Mouse (Mus musculus): ENCODE measurements at regions not wholly inside any gene's neighbourhood (a gene's known extent, or its start where the extent isn't known, plus 50 kb on each side); places are given as distances from the start of the nearest gene placed in this dataset.

DNA sequence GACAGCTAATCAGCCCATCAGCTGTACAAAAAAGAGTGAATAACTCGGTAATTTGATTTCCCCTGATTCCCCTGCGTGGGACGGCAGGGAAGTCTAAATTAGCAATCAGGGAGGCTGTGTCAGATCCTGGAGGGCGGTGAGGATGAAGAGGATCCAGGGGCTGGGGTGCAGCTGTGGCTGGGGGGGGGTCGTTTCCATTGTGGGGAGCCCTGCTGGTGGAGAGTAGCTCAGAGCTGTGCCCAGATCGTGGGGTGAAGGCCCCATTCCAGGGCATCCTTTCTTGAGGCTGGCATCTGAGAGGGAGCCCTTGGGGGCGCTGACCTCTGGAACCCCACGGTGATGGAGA lies 155.3 kb upstream of the Zc3h12a start:
- H3K9me3 ChIP-seq: no peaks in the 10 kb centered on the region
- DNase-seq (ENCODE audit: extremely low spot score, low spot score): no peak
- H3K4me3 ChIP-seq: peak overlapping the region; percentile 37
- H3K27me3 ChIP-seq (ENCODE audit: poor library complexity, severe bottlenecking): peaks cover 71% of the 10 kb centered on the region
- peaks cover 16% of the 10 kb centered on the region for H3K4me1 ChIP-seq
- no peak overlapping the region for H3K27ac ChIP-seq
- no peaks in the 10 kb centered on the region for H3K36me3 ChIP-seq (replicated peaks)
- 20% methylated on average over 8 of the region's 8 CpGs for WGBS

DNA sequence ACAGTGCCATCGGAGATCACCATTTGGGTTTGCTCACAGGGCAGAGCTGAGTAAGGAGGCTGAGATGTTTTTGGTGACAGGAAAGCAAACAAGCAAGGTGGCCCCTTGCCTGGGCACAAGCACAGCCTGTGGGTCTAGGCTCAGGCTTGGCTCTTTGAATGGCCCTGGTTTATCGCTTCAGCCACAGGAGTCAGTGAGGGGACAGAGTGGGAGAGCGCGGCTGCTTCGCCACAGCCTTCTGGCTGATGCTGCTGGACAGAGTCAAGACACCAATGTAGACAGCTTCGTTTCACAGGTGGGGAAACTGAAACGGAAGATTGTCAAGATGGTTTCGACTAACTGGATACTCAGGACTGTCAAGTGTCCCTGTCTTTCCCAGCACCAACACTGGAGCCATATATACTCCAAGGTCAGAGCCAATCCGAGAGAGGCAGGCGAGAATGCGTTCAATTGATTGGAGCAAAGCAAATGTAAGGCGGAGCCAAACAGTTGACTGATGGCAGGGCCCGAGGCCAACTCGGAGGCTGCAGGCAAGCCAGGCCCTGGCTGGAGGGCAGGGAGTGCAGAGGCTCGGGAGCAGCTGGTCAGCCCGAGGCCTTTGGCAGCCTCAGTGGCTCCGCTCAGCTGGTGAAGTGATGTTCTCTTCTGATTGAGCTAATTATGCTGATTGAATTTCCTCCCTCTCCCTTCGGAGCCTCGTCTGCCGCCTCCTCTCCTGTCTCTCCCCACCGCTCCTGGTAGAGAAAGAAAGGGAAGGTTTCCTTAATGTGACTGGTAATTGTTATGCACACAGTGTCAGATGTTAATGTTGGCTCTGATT lies 154.7 kb upstream of the Zc3h12a start:
- no peak overlapping the region for H3K27ac ChIP-seq

DNA sequence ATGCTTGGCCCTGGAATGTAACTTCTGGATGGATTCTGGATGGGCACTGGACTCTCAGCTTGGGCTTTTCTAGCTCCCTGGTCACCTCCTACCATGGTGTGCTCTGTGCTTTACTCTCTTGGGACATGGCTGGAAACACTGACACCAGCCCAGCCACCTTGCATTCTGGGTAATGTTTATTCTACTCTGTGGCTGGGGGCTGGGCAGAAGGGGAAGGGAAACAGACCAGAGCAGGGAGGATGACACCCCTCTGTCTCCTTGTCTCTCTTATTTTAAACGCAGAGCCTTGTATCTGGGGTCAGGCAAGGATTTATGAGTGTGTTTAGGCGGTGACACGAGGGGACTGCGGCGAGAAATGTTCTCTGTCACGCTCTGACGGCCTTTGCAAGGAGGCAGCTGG lies 151.5 kb upstream of the Zc3h12a start:
- no peak overlapping the region for H3K27ac ChIP-seq
- peaks cover 35% of the 10 kb centered on the region for H3K4me1 ChIP-seq
- DNase-seq (ENCODE audit: extremely low spot score, low spot score): no peak
- no peaks in the 10 kb centered on the region for H3K9me3 ChIP-seq
- H3K27me3 ChIP-seq (ENCODE audit: poor library complexity, severe bottlenecking): peaks cover 79% of the 10 kb centered on the region
- H3K4me3 ChIP-seq: no peak overlapping the region
- whole genome bisulfite sequencing: 74% methylated on average over 7 of the region's 7 CpGs
- H3K36me3 ChIP-seq (replicated peaks): no peaks in the 10 kb centered on the region

More for the DNA sequence above, 154.7 kb upstream of the Zc3h12a start:
- H3K4me3 ChIP-seq: peak overlapping the region; percentile 37
- H3K9me3 ChIP-seq: no peaks in the 10 kb centered on the region
- H3K4me1 ChIP-seq: peaks cover 16% of the 10 kb centered on the region
- H3K27me3 ChIP-seq (ENCODE audit: poor library complexity, severe bottlenecking): peaks cover 73% of the 10 kb centered on the region
- peak; percentile 73 for DNase-seq (ENCODE audit: extremely low spot score, low spot score)
- no peaks in the 10 kb centered on the region for H3K36me3 ChIP-seq (replicated peaks)
- WGBS: 13% methylated on average over 21 of the region's 21 CpGs

DNA sequence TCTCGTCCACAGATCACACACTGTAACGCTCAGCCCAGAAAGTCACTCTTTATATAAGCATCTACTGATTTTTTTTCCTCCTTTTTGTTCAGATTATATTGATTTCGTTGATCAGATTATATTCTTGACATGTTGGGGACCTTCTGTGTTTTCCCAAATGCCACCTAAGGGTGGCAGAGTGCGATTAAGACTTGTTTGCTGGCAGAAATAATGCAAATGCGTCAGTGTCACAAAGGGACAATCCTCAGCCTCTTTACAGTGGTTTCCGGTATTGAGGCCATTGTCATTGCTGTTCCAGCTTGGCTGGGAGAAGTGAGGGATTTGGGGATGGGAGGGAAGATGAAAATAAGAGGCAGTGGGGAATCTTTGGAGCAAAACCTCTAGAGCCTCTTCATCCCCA lies 149.2 kb upstream of the Zc3h12a start:
- no peak overlapping the region for H3K27ac ChIP-seq
- 72% methylated on average over 6 of the region's 6 CpGs for whole genome bisulfite sequencing
- peaks cover 21% of the 10 kb centered on the region for H3K4me1 ChIP-seq
- H3K9me3 ChIP-seq: no peaks in the 10 kb centered on the region
- no peaks in the 10 kb centered on the region for H3K36me3 ChIP-seq (replicated peaks)
- peaks cover 73% of the 10 kb centered on the region for H3K27me3 ChIP-seq (ENCODE audit: poor library complexity, severe bottlenecking)
- no peak overlapping the region for H3K4me3 ChIP-seq
- DNase-seq (ENCODE audit: extremely low spot score, low spot score): no peak

DNA sequence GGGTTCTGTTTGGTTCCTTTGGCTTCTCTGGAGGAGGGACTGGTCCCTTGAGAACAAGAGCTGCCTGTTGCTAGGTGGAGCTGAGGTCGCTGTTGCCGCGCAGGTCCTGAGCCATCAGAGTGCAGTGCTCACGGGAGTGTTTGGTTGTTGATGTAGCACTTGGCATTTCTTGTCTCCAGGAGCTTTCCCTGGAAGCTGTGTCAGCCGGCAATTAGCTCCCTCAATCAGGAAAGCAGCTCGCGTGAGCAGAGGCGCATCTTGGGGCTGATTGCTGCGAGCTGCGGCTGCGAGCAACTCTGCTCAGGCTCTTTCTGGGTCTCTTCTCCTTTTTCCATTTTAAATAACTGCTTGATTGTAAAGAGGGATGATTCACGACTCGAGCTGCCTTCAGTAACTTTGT lies 147.6 kb upstream of the Zc3h12a start:
- no peaks in the 10 kb centered on the region for H3K9me3 ChIP-seq
- H3K27ac ChIP-seq: no peak overlapping the region
- no peaks in the 10 kb centered on the region for H3K36me3 ChIP-seq (replicated peaks)
- peaks cover 19% of the 10 kb centered on the region for H3K4me1 ChIP-seq
- DNase-seq (ENCODE audit: extremely low spot score, low spot score): no peak
- peaks cover 68% of the 10 kb centered on the region for H3K27me3 ChIP-seq (ENCODE audit: poor library complexity, severe bottlenecking)
- H3K4me3 ChIP-seq: peak overlapping the region; percentile 22; the same call in 1 of the 2 replicates
- 1% methylated on average over 13 of the region's 13 CpGs for WGBS

DNA sequence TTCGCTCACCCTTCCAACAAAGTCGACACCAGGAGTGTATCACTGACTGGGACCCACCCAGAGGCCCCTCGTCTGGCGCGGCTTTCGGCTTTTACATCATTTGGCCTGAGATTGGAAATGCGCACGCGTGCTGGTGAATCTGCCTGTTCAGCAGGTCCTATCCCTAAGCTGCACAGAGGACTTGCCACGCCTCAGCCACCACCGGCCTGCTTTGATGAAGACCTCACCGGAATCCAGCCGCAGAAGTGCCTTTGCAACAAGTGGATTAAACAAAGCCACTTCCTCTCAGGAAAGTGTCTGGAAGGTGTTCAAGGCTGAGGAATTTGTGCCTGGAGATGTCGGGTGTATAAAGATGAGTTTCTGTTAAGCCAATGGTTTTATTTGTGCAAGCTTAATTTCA lies 143.3 kb upstream of the Zc3h12a start:
- H3K4me3 ChIP-seq: no peak overlapping the region
- no peaks in the 10 kb centered on the region for H3K36me3 ChIP-seq (replicated peaks)
- H3K27ac ChIP-seq: no peak overlapping the region
- H3K4me1 ChIP-seq: peaks cover 14% of the 10 kb centered on the region
- DNase-seq (ENCODE audit: extremely low spot score, low spot score): no peak
- no peaks in the 10 kb centered on the region for H3K9me3 ChIP-seq
- 64% methylated on average over 14 of the region's 14 CpGs for WGBS
- H3K27me3 ChIP-seq (ENCODE audit: poor library complexity, severe bottlenecking): peaks cover 84% of the 10 kb centered on the region

DNA sequence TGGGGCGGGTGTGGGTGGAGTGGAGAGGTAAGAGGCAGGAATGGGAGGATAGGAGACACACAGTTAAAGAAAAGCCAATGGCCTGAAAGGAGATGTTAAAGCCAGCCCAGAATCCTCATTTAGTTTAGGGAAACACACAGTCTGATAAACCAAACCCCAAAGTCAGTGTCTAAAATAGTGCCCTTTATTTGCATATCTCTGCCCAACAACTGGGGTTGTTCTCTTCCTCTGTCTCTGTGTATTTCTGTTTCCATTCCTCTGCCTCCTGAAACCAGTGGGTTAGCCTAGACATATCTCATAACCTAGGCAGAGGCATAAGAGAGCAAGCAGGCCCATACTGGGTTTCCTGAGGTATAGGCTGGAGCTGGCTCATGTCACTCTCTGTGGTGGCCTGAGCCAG lies 138.6 kb upstream of the Zc3h12a start:
- no peak for DNase-seq (ENCODE audit: extremely low spot score, low spot score)
- peaks cover 90% of the 10 kb centered on the region for H3K27me3 ChIP-seq (ENCODE audit: poor library complexity, severe bottlenecking)

DNA sequence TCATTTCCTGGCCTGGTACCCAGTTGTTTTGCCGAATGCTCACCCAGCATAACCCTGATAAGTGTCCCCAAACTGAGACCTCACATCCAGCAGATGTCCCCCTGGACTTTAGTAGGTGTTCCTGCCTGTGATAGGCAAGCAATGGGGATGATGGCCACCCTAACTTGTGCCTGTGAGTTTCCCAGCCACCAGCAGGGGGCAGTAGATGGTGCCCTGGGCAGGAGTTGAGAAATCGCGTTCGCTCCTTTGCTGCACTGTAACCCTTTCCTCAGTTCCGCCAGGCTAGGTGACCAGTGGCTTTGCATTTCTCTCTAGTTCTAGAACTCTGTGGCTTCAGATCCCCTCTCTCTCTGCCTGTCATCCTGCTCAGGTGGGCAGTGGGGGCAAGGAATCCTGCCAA lies 137.9 kb upstream of the Zc3h12a start:
- H3K9me3 ChIP-seq: no peaks in the 10 kb centered on the region
- peaks cover 90% of the 10 kb centered on the region for H3K27me3 ChIP-seq (ENCODE audit: poor library complexity, severe bottlenecking)
- no peak overlapping the region for H3K4me3 ChIP-seq
- H3K36me3 ChIP-seq (replicated peaks): no peaks in the 10 kb centered on the region
- peaks cover 22% of the 10 kb centered on the region for H3K4me1 ChIP-seq
- WGBS: 14% methylated on average over 5 of the region's 5 CpGs
- peak; percentile 61 for DNase-seq (ENCODE audit: extremely low spot score, low spot score)
- no peak overlapping the region for H3K27ac ChIP-seq

More for the DNA sequence above, 138.6 kb upstream of the Zc3h12a start:
- no peak overlapping the region for H3K27ac ChIP-seq
- peaks cover 21% of the 10 kb centered on the region for H3K4me1 ChIP-seq
- H3K36me3 ChIP-seq (replicated peaks): no peaks in the 10 kb centered on the region
- no peaks in the 10 kb centered on the region for H3K9me3 ChIP-seq
- no peak overlapping the region for H3K4me3 ChIP-seq
- WGBS: 80% methylated on average over 1 of the region's 1 CpGs

DNA sequence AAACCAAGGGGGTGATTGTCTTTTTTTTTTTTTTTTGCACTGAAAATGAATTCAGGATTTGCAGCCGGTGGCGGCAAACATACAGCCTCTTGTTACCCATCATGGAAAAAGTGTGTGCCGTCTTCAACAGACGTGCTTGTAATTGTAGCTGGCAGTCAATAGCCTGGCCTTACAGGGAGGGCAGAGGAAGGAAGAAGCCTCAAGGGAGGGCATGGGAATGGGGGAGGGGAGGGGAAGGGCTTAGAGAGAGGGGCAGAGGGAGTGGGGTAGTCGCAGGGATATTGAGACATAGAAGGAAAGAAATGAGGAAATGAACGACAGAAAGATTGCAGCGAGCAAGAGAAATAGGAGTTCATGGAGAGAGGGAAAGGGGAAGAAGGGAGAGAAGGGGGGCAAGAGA lies 137.4 kb upstream of the Zc3h12a start:
- no peak overlapping the region for H3K4me3 ChIP-seq
- WGBS: 40% methylated on average over 7 of the region's 7 CpGs
- no peaks in the 10 kb centered on the region for H3K9me3 ChIP-seq
- no peaks in the 10 kb centered on the region for H3K36me3 ChIP-seq (replicated peaks)
- DNase-seq (ENCODE audit: extremely low spot score, low spot score): no peak
- peaks cover 90% of the 10 kb centered on the region for H3K27me3 ChIP-seq (ENCODE audit: poor library complexity, severe bottlenecking)
- H3K27ac ChIP-seq: no peak overlapping the region
- peaks cover 22% of the 10 kb centered on the region for H3K4me1 ChIP-seq

DNA sequence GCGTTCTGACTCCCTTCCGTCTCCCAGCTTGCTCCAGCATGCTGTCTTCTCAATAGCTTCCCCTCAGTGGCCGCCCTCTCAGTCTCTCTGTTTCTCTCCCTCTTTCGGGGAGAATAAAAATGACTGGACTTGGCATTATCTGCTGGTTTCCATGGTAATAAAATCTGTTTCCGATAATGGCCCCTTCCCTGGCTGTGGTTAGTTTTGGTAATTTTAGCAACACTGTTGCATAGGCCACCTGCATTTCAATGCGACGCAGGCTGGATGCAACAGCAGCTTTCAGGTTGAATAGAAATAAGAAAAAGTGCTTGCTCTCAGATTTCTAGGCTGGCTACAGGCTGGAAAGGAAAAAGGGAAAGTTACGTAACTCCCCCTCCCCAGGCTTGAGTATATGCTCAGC lies 133.9 kb upstream of the Zc3h12a start:
- Histone ChIP-seq H3K4me1 (peaks cover 26% of the 10 kb centered on the region), H3K27me3 (ENCODE audit: poor library complexity, severe bottlenecking) (peaks cover 69% of the 10 kb centered on the region), H3K9me3 (no peaks in the 10 kb centered on the region), H3K36me3 (replicated peaks) (no peaks in the 10 kb centered on the region), H3K27ac (no peak overlapping the region), H3K4me3 (no peak overlapping the region)
- DNase-seq (ENCODE audit: extremely low spot score, low spot score): no peak
- WGBS: 61% methylated on average over 8 of the region's 8 CpGs

DNA sequence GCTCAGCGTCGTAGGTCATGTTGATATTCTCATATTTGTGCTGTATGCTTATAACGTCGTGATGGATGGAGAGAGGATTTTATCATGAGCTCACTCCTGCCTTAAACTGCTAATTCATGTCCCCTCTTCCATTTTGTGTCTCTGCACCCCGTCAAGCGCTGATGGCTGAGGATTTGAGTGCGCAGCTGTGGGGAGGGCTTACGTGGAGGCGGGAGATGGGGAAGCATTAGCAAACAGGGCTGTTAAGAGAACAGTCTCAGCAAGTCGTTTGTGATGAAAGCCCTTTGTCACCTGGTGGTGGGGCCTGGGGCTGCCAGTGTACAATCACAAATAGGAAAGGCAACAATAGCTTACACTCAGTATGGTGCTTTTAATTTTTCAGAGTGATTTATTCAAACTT lies 131.7 kb upstream of the Zc3h12a start:
- Histone ChIP-seq H3K27me3 (ENCODE audit: poor library complexity, severe bottlenecking) (peaks cover 52% of the 10 kb centered on the region), H3K27ac (no peak overlapping the region), H3K4me3 (no peak overlapping the region), H3K36me3 (replicated peaks) (no peaks in the 10 kb centered on the region), H3K4me1 (peaks cover 13% of the 10 kb centered on the region), H3K9me3 (no peaks in the 10 kb centered on the region)
- DNase-seq (ENCODE audit: extremely low spot score, low spot score): no peak
- 53% methylated on average over 10 of the region's 10 CpGs for WGBS

DNA sequence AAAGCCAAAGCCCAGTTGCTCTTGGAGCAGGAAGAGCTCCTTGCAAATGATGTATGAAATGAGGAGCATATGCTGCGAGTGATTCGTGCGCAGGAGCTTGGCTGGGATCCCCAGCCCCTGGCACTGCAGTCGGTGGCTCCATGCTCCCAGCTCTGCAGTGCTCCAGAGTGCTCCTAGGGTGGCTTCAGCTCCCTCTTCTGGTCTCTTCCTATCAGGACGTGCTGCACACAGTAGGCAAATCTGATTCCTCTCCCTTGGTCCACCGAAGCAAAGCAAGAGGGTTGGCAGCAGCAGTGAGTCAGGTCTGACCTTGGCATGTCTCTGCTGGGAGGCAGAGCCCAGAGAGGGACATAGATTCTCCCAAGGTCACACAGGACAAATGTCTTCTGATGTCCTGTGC lies 130.3 kb upstream of the Zc3h12a start:
- no peak for DNase-seq (ENCODE audit: extremely low spot score, low spot score)
- Histone ChIP-seq H3K9me3 (no peaks in the 10 kb centered on the region), H3K27ac (no peak overlapping the region), H3K27me3 (ENCODE audit: poor library complexity, severe bottlenecking) (peaks cover 40% of the 10 kb centered on the region), H3K36me3 (replicated peaks) (no peaks in the 10 kb centered on the region), H3K4me1 (peaks cover 15% of the 10 kb centered on the region), H3K4me3 (no peak overlapping the region)
- WGBS: 69% methylated on average over 6 of the region's 6 CpGs

DNA sequence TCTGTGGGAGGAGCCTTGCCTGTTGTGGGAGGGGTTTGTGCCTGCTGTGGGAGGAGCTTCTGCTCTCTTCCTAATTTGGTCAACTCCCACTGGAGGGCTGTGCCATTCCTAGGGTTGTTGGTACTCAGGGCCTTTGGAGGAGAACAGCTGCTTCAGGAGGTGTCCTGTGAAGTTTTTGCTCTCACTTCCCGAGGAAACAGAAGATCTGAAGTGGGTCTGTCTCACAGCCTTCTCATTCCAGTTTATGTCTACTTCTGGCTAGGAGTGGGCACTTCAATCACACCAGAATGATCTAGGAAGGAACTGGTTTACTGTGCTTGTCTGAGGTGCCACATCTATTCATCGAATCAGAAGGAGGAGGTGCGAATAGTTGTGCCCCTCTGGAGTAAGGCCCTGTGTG lies 125.5 kb upstream of the Zc3h12a start:
- no peak for DNase-seq (ENCODE audit: extremely low spot score, low spot score)
- Histone ChIP-seq H3K36me3 (replicated peaks) (no peaks in the 10 kb centered on the region), H3K4me1 (peaks cover 22% of the 10 kb centered on the region), H3K9me3 (no peaks in the 10 kb centered on the region), H3K4me3 (no peak overlapping the region), H3K27ac (no peak overlapping the region), H3K27me3 (ENCODE audit: poor library complexity, severe bottlenecking) (peaks cover 15% of the 10 kb centered on the region)
- WGBS: 91% methylated on average over 3 of the region's 3 CpGs

DNA sequence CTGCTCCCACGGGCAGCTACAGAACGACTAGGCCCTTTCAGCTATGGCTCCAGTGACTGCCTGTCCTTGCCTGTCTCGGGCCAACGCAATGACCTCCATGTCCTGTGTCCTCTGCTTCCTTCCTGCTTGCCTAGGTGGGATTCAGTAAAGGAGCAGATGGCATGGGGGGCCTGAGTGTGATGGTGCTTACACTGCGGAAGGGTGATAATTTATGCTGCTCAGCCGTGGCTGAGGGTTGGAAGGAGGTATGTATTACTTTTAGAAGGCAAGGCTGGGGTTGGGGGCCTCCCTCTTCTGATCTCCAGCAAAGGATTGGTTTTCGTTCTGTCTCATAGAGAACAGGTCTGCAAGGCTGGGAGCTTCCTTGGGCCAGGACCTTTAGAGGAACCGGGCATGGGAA lies 124.6 kb upstream of the Zc3h12a start:
- WGBS: 80% methylated on average over 8 of the region's 8 CpGs
- Histone ChIP-seq H3K9me3 (no peaks in the 10 kb centered on the region), H3K27ac (no peak overlapping the region), H3K27me3 (ENCODE audit: poor library complexity, severe bottlenecking) (peaks cover 11% of the 10 kb centered on the region), H3K36me3 (replicated peaks) (no peaks in the 10 kb centered on the region), H3K4me1 (peaks cover 22% of the 10 kb centered on the region), H3K4me3 (no peak overlapping the region)
- DNase-seq (ENCODE audit: extremely low spot score, low spot score): no peak
